Mouse (Mus musculus) erythroblast, embryonic 14.5 days (primary cell): ENCODE results near the gene Ap5s1.

Experiments
- GATA1 ChIP-seq: IDR thresholded peaks from 2 replicates; pipeline ENCODE4 v1.6.1; 2012; ENCODE audit warnings: low read length, inconsistent platforms, mixed read lengths
- TAL1 ChIP-seq: IDR thresholded peaks from 3 replicates; pipeline ENCODE4 v1.6.1; 2012; ENCODE audit warnings: low read length, inconsistent platforms, mixed read lengths

- TF ChIP-seq GATA1 = no peak
- TF ChIP-seq TAL1 = no peak
Observed at GRCm38 (mm10) chr2:131176491-131176890, 30.4 kb upstream of the Ap5s1 start.
